Mouse (Mus musculus) monocyte, adult 59 days (primary cell): Measurements from ENCODE around the gene Maff. TPM values are rescaled to one million over a fixed set of nuclear protein-coding genes. Genes with fewer than 3 reads are reported as not detected.

Experiments
- total RNA-seq, 2 experiments: library from RNA; stranded (reverse); gene quantifications; one replicate each; pipeline ENCODE4 v1.2.4; 2023

Gene Maff
- total RNA-seq, result 10 to 100 TPM; 70.0 to 72.2 TPM

DNA sequence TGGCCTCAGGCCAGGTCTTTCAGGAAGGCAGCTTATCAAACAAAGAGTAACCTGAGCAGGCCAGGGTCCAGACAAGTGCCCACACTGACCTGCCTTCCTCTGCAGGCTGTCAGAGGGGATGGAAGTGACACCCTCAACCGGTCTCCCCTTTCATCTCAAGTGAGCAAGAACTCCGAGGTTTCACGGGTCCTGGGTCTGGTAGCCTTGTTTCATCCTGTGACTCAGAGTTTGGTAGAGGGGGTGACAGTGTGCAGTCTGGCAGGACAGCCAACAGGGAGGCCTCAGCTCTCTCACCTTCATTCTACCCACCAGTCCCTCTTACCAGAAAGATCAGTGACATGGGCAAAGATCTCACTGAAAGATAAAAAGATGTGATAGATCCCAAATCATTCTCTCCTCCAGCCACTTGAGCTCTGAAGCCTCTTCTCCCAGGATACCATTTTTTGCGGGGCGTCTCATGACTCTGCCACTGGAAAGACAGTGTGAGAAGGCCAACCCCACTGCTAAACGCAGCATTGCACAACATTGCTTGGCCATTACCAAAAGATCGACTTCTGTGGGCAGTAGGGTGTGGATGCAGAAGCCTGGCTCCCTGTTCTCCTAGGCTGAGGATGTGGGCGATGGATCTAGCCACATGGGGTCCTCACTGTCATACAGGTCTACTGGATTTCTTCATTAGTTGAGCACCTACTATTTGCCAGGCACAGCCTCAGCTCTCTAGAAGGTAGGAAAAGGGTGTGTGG, at the start of gene Maff:
TSS of gene Maff (plus strand) at position 571 of the 743 bp plus-strand sequence.

DNA sequence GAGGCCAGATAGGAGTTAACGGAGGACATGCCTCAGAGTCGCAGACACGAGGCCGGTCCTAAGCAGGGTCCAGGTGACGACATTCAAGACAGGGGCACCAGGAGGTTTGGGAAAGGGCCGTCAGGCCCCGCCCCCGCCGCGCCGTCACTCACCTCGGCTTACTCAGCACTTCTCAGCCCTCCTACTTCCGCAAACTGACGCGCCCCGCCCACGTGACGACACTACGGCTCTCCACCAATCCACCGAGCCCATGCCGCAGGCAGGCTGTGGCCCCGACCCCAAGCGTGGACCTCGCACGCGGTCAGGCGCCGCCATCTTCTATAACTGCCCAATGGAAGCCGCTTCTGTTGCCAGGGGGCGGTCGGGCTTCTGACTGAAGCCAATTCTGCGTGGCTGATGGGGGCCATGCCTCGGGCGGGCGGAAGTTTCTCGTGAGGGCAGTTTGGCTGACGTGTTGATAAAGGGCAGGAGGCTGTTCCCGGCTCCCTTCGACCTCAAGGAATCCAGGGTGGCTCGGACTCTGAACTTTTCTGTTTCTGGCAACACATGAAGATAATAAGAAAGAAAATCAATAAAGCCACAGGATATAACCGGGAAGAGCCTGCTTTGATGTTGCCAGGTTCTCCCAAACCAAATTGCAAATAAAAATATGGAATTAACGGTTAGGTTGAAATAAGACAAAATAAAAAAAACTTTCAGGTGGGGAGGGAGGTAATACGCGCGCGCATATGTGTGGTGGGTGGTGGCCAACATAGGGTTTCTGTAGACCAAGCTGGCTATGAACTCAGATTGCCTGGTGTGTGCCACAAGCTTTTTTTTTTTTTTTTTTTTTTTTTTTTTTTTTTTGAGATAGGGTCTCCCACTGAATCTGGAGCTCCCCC, 18.1 kb upstream of the Maff start, which contains the start of gene Pla2g6:
TSS of gene Pla2g6 (minus strand) at position 333 of the 881 bp plus-strand sequence.

GRCm38 (mm10) chr15:79402836-79403762, 56.7 kb downstream of the Maff start, which contains the start of gene Tmem184b:
TSS of gene Tmem184b (minus strand) at chr15:79403569.

Other genes starting within 250 kb of the Maff start
- gene Micall1, start 237.7 kb upstream of the Maff start, total RNA-seq, result 10 to 100 TPM; 13.9 to 16.0 TPM
- 10 to 100 TPM; 49.3 to 59.7 TPM for gene Polr2f, start 205.6 kb upstream of the Maff start, total RNA-seq
- under 1 TPM in 1 of 2 experiments, not detected in 1; 0.42 TPM for gene 1700088E04Rik, start 205.4 kb upstream of the Maff start, total RNA-seq
- gene Sox10, start 181.4 kb upstream of the Maff start, total RNA-seq, result not detected
- gene Pick1, start 117.4 kb upstream of the Maff start, total RNA-seq, result 10 to 100 TPM; 12.3 to 12.7 TPM
- under 1 TPM in 1 of 2 experiments, not detected in 1; 0.21 TPM for gene Gm49486, start 117.2 kb upstream of the Maff start, total RNA-seq
- gene Slc16a8, start 91.9 kb upstream of the Maff start, total RNA-seq, result not detected
- gene Baiap2l2, start 61.1 kb upstream of the Maff start, total RNA-seq, result not detected
- gene Pla2g6, start 18.2 kb upstream of the Maff start, total RNA-seq, result 1 to 10 TPM; 4.7 to 7.8 TPM
- gene Tmem184b, start 56.9 kb downstream of the Maff start, total RNA-seq, result 100 to 1,000 TPM in 1 of 2 experiments, 10 to 100 TPM in 1; 94.0 to 114 TPM
- 100 to 1,000 TPM; 144 to 153 TPM for gene Csnk1e, start 108.9 kb downstream of the Maff start, total RNA-seq
- not detected for gene Kcnj4, start 158.6 kb downstream of the Maff start, total RNA-seq
- not detected for gene Kdelr3, start 169.8 kb downstream of the Maff start, total RNA-seq
- gene Ddx17, start 200.1 kb downstream of the Maff start, total RNA-seq, result 100 to 1,000 TPM; 237 to 241 TPM